Mouse (Mus musculus) neural tube, embryonic 14.5 days (tissue): ENCODE measurements around the gene Spryd7. TPM values are rescaled to one million over a fixed set of nuclear protein-coding genes. Genes with fewer than 3 reads are reported as not detected.
"Not testable (repeated sequence)": the region's sequence is repeated elsewhere in the genome, so short reads cannot be mapped to it uniquely, and the experiment has no call there.

Source experiments
- ATAC-seq: fragments of 200-750 bp; cut with Nextera tagmentation; 2 replicates; pipeline ENCODE4 v1.8.0; 2017; ENCODE audit warnings: low read depth, mild to moderate bottlenecking, moderate TSS enrichment, moderate library complexity
- H3K27ac ChIP-seq: fragments of 300-500 bp; sonication (generic); 2 replicates; pipeline ENCODE4 v1.5.1; 2014; ENCODE audit warnings: low read depth, mild to moderate bottlenecking, control low read depth, low read length, moderate library complexity, mixed read lengths
- H3K27me3 ChIP-seq: fragments of 300-500 bp; sonication (generic); 2 replicates; pipeline ENCODE4 v1.6.1; 2014; ENCODE audit warnings: low read length; ENCODE audit not compliant: control insufficient read depth, insufficient read depth
- H3K36me3 ChIP-seq: fragments of 300-500 bp; sonication (generic); 2 replicates; pipeline ENCODE4 v1.6.1; 2014; ENCODE audit warnings: low read length, mixed read lengths; ENCODE audit not compliant: control insufficient read depth, insufficient read depth
- H3K4me1 ChIP-seq: fragments of 300-500 bp; sonication (generic); 2 replicates; pipeline ENCODE4 v1.6.1; 2014; ENCODE audit warnings: low read length; ENCODE audit not compliant: control insufficient read depth, insufficient read depth
- H3K4me2 ChIP-seq: fragments of 300-500 bp; sonication (generic); 2 replicates; pipeline ENCODE4 v1.6.1; 2014; ENCODE audit warnings: mild to moderate bottlenecking, low read depth, low read length, control low read depth
- H3K4me3 ChIP-seq: fragments of 300-500 bp; sonication (generic); 2 replicates; pipeline ENCODE4 v1.5.1; 2014; ENCODE audit warnings: low read depth, low read length, control low read depth, mixed read lengths
- H3K9ac ChIP-seq: fragments of 300-500 bp; sonication (generic); replicated peaks from 2 replicates; pipeline ENCODE4 v1.6.1; 2014; ENCODE audit warnings: low read depth, mild to moderate bottlenecking, control low read depth, low read length, mixed read lengths
- H3K9me3 ChIP-seq: fragments of 300-500 bp; sonication (generic); 2 replicates; pipeline ENCODE4 v1.6.1; 2016; ENCODE audit warnings: low read length; ENCODE audit not compliant: control insufficient read depth
- WGBS: fragments of 180-500 bp; shearing (Covaris S2); extraction: QIAGEN DNeasy Blood & Tissue Kit; methylation state at CpG from one replicate; pipeline ENCODE4 v1.1.7; 2014; 5-methylcytosine and 5-hydroxymethylcytosine counted together
- polyA plus RNA-seq: library from polyadenylated mRNA; unstranded; fragments of >200 nt; fragmentation: Nextera tagmentation; extraction: Ambion mirVana; gene quantifications from 2 replicates; pipeline ENCODE4 v1.2.1, GENCODE M21; 2014

The Spryd7 gene
- polyA plus RNA-seq, 1 experiment from 2014 or later, result 66.3 TPM

- Histone ChIP-seq H3K9ac (no peak overlapping the region), H3K4me3 (no peak overlapping the region), H3K27me3 (no peaks in the 10 kb centered on the region), H3K4me1 (no peaks in the 10 kb centered on the region), H3K27ac (no peak overlapping the region), H3K36me3 (no peaks in the 10 kb centered on the region), H3K9me3 (no peaks in the 10 kb centered on the region), H3K4me2 (no peak overlapping the region)
- ATAC-seq, result no peak
- whole genome bisulfite sequencing, result 88% methylated on average over 4 of the region's 4 CpGs
These were observed 32.8 kb upstream of the Spryd7 start for GRCm38 (mm10) chr14:61589288-61590065.

- no peaks in the 10 kb centered on the region for H3K36me3 ChIP-seq
- no peak overlapping the region for H3K4me2 ChIP-seq
- no peak overlapping the region for H3K9ac ChIP-seq
- ATAC-seq, result no peak
- H3K4me1 ChIP-seq, result no peaks in the 10 kb centered on the region
- WGBS, result 87% methylated on average over 8 of the region's 8 CpGs
- H3K4me3 ChIP-seq, result no peak overlapping the region
- no peaks in the 10 kb centered on the region for H3K27me3 ChIP-seq
- no peak overlapping the region for H3K27ac ChIP-seq
- H3K9me3 ChIP-seq, result no peaks in the 10 kb centered on the region
These were observed 19.3 kb upstream of the Spryd7 start for GRCm38 (mm10) chr14:61575941-61576340.

- H3K9ac ChIP-seq, result no peak overlapping the region
- 93% methylated on average over 10 of the region's 10 CpGs for WGBS
- H3K4me1 ChIP-seq, result no peaks in the 10 kb centered on the region
- no peaks in the 10 kb centered on the region for H3K36me3 ChIP-seq
- no peaks in the 10 kb centered on the region for H3K27me3 ChIP-seq
- H3K9me3 ChIP-seq, result no peaks in the 10 kb centered on the region
- H3K4me2 ChIP-seq, result no peak overlapping the region
- ATAC-seq, result no peak
- no peak overlapping the region for H3K4me3 ChIP-seq
- no peak overlapping the region for H3K27ac ChIP-seq
These were observed 18.4 kb upstream of the Spryd7 start for GRCm38 (mm10) chr14:61575066-61575465.

GRCm38 (mm10) chr14:61572131-61572530, 15.4 kb upstream of the Spryd7 start:
- 67% methylated on average over 2 of the region's 2 CpGs for WGBS
- no peak overlapping the region for H3K27ac ChIP-seq
- H3K9me3 ChIP-seq, result no peaks in the 10 kb centered on the region
- no peaks in the 10 kb centered on the region for H3K4me1 ChIP-seq
- no peaks in the 10 kb centered on the region for H3K36me3 ChIP-seq
- no peaks in the 10 kb centered on the region for H3K27me3 ChIP-seq
- no peak overlapping the region for H3K4me2 ChIP-seq
- H3K4me3 ChIP-seq, result no peak overlapping the region
- no peak for ATAC-seq
- no peak overlapping the region for H3K9ac ChIP-seq

- H3K4me2 ChIP-seq, result no peak overlapping the region
- ATAC-seq, result no peak
- H3K9ac ChIP-seq, result no peak overlapping the region
- H3K36me3 ChIP-seq, result no peaks in the 10 kb centered on the region
- H3K4me1 ChIP-seq, result no peaks in the 10 kb centered on the region
- 12% methylated on average over 4 of the region's 4 CpGs for WGBS
- no peak overlapping the region for H3K4me3 ChIP-seq
- H3K9me3 ChIP-seq, result no peaks in the 10 kb centered on the region
- no peak overlapping the region for H3K27ac ChIP-seq
- no peaks in the 10 kb centered on the region for H3K27me3 ChIP-seq
These were observed 14.7 kb upstream of the Spryd7 start for GRCm38 (mm10) chr14:61571366-61571765.

GRCm38 (mm10) chr14:61569344-61569743, 12.7 kb upstream of the Spryd7 start:
- H3K9me3 ChIP-seq, result no peaks in the 10 kb centered on the region
- H3K4me2 ChIP-seq, result no peak overlapping the region

GRCm38 (mm10) chr14:61566211-61566610, 9.5 kb upstream of the Spryd7 start:
- not testable (repeated sequence) for H3K27me3 ChIP-seq, H3K4me3 ChIP-seq, H3K4me1 ChIP-seq, ATAC-seq, H3K36me3 ChIP-seq, H3K9ac ChIP-seq, H3K27ac ChIP-seq, H3K9me3 ChIP-seq, H3K4me2 ChIP-seq
- 95% methylated on average over 4 of the region's 4 CpGs for WGBS

More at GRCm38 (mm10) chr14:61569344-61569743, 12.7 kb upstream of the Spryd7 start:
- WGBS, result 77% methylated on average over 2 of the region's 2 CpGs
- Histone ChIP-seq H3K27me3 (no peaks in the 10 kb centered on the region), H3K4me3 (no peak overlapping the region), H3K4me1 (no peaks in the 10 kb centered on the region), H3K9ac (no peak overlapping the region), H3K27ac (no peak overlapping the region), H3K36me3 (no peaks in the 10 kb centered on the region)
- no peak for ATAC-seq

- WGBS, result 71% methylated on average over 3 of the region's 3 CpGs
- H3K9ac ChIP-seq, result no peak overlapping the region
- no peaks in the 10 kb centered on the region for H3K9me3 ChIP-seq
- no peak for ATAC-seq
- no peak overlapping the region for H3K4me2 ChIP-seq
- no peak overlapping the region for H3K27ac ChIP-seq
- H3K4me1 ChIP-seq, result no peaks in the 10 kb centered on the region
- no peaks in the 10 kb centered on the region for H3K27me3 ChIP-seq
- H3K36me3 ChIP-seq, result no peaks in the 10 kb centered on the region
- no peak overlapping the region for H3K4me3 ChIP-seq
These were observed 3.2 kb upstream of the Spryd7 start for GRCm38 (mm10) chr14:61559856-61560255.

GRCm38 (mm10) chr14:61558901-61559300, 2.2 kb upstream of the Spryd7 start:
- no peak overlapping the region for H3K4me3 ChIP-seq
- 94% methylated on average over 6 of the region's 6 CpGs for WGBS
- no peaks in the 10 kb centered on the region for H3K9me3 ChIP-seq
- no peaks in the 10 kb centered on the region for H3K27me3 ChIP-seq
- no peaks in the 10 kb centered on the region for H3K36me3 ChIP-seq
- no peak overlapping the region for H3K27ac ChIP-seq
- H3K4me1 ChIP-seq, result no peaks in the 10 kb centered on the region
- H3K4me2 ChIP-seq, result no peak overlapping the region
- no peak overlapping the region for H3K9ac ChIP-seq
- no peak for ATAC-seq
